Mouse (Mus musculus) hindbrain, postnatal 0 days (tissue): Measurements from ENCODE around the gene Lmcd1. TPM values are rescaled to one million over a fixed set of nuclear protein-coding genes. Genes with fewer than 3 reads are reported as not detected.

Experiments
- ATAC-seq: fragments of 200-750 bp; cut with Nextera tagmentation; 2 replicates; pipeline ENCODE4 v1.8.0; 2017; ENCODE audit warnings: mild to moderate bottlenecking, moderate TSS enrichment, moderate library complexity
- DNase-seq: peaks from one replicate; pipeline ENCODE4 v3.0.0-alpha.2; 2015; ENCODE audit warnings: low spot score
- H3K27ac ChIP-seq: fragments of 300-500 bp; sonication (generic); 2 replicates; pipeline ENCODE4 v1.5.1; 2014; ENCODE audit warnings: mild to moderate bottlenecking
- H3K27me3 ChIP-seq: fragments of 300-500 bp; sonication (generic); 2 replicates; pipeline ENCODE4 v1.6.1; 2014; ENCODE audit warnings: low read length, mixed read lengths; ENCODE audit not compliant: insufficient read depth
- H3K36me3 ChIP-seq: fragments of 300-500 bp; sonication (generic); 2 replicates; pipeline ENCODE4 v1.6.1; 2014; ENCODE audit warnings: low read length, mixed read lengths; ENCODE audit not compliant: insufficient read depth
- H3K4me1 ChIP-seq: fragments of 300-500 bp; sonication (generic); 2 replicates; pipeline ENCODE4 v1.6.1; 2014; ENCODE audit warnings: antibody characterized with exemption, low read length, mixed read lengths; ENCODE audit not compliant: insufficient read depth
- H3K4me2 ChIP-seq: fragments of 300-500 bp; sonication (generic); 2 replicates; pipeline ENCODE4 v1.6.1; 2014; ENCODE audit warnings: low read depth, mild to moderate bottlenecking, low read length, moderate library complexity, mixed read lengths
- H3K4me3 ChIP-seq: fragments of 300-500 bp; sonication (generic); 2 replicates; pipeline ENCODE4 v1.5.1; 2014; ENCODE audit warnings: low read length
- H3K9ac ChIP-seq: fragments of 300-500 bp; sonication (generic); replicated peaks from 2 replicates; pipeline ENCODE4 v1.6.1; 2014; ENCODE audit warnings: mild to moderate bottlenecking, low read length, moderate library complexity, mixed read lengths
- H3K9me3 ChIP-seq: fragments of 300-500 bp; sonication (generic); 2 replicates; pipeline ENCODE4 v1.6.1; 2016; ENCODE audit warnings: low read length, mixed read lengths
- CTCF ChIP-seq: IDR thresholded peaks from 2 replicates; pipeline ENCODE4 v1.5.1; 2016; ENCODE audit warnings: antibody characterized with exemption, control low read depth, low read depth
- WGBS: fragments of 180-500 bp; shearing (Covaris S2); extraction: QIAGEN DNeasy Blood & Tissue Kit; methylation state at CpG from one replicate; pipeline ENCODE4 v1.1.7; 2014; 5-methylcytosine and 5-hydroxymethylcytosine counted together
- polyA plus RNA-seq: library from polyadenylated mRNA; unstranded; fragments of >200 nt; fragmentation: Nextera tagmentation; extraction: Ambion mirVana; gene quantifications from 2 replicates; pipeline ENCODE4 v1.2.1, GENCODE M21; 2015
- total RNA-seq: library from RNA; depleted of rRNA; stranded (reverse); fragments of >200 nt; gene quantifications from 2 replicates; pipeline ENCODE4 v1.2.3, GENCODE M21; 2014

The Lmcd1 gene
- total and polyA plus RNA-seq, 2 experiments from 2014 or later: 12.9 to 17.1 TPM

GRCm38 (mm10) chr6:112333930-112334329 is 60.4 kb downstream of the Lmcd1 start:
- no peak for TF ChIP-seq CTCF
- H3K4me1 ChIP-seq: no peaks in the 10 kb centered on the region
- 85% methylated on average over 5 of the region's 5 CpGs for WGBS
- H3K36me3 ChIP-seq: no peaks in the 10 kb centered on the region
- no peak for DNase-seq
- H3K9me3 ChIP-seq: no peaks in the 10 kb centered on the region
- H3K4me2 ChIP-seq: no peak overlapping the region
- H3K4me3 ChIP-seq: no peak overlapping the region
- no peak overlapping the region for H3K27ac ChIP-seq
- H3K27me3 ChIP-seq: no peaks in the 10 kb centered on the region
- ATAC-seq: no peak
- H3K9ac ChIP-seq: no peak overlapping the region

GRCm38 (mm10) chr6:112337667-112338066 is 64.1 kb downstream of the Lmcd1 start:
- TF ChIP-seq CTCF: no peak
- Histone ChIP-seq H3K27me3 (no peaks in the 10 kb centered on the region), H3K36me3 (no peaks in the 10 kb centered on the region), H3K27ac (no peak overlapping the region), H3K4me3 (no peak overlapping the region), H3K4me1 (no peaks in the 10 kb centered on the region), H3K9me3 (no peaks in the 10 kb centered on the region), H3K9ac (no peak overlapping the region), H3K4me2 (no peak overlapping the region)
- DNase-seq (no peak), ATAC-seq (no peak)
- 83% methylated on average over 6 of the region's 6 CpGs for WGBS

- Histone ChIP-seq H3K36me3 (no peaks in the 10 kb centered on the region), H3K27me3 (no peaks in the 10 kb centered on the region), H3K4me3 (no peak overlapping the region), H3K9me3 (no peaks in the 10 kb centered on the region), H3K27ac (no peak overlapping the region), H3K4me2 (no peak overlapping the region), H3K9ac (no peak overlapping the region), H3K4me1 (no peaks in the 10 kb centered on the region)
- TF ChIP-seq CTCF: no peak
- 86% methylated on average over 4 of the region's 4 CpGs for WGBS
- ATAC-seq (no peak), DNase-seq (no peak)
These were observed 65.5 kb downstream of the Lmcd1 start for GRCm38 (mm10) chr6:112339016-112339415.

- no peaks in the 10 kb centered on the region for H3K27me3 ChIP-seq
- DNase-seq (no peak), ATAC-seq (no peak)
- no peak overlapping the region for H3K4me2 ChIP-seq
- no peak overlapping the region for H3K27ac ChIP-seq
- no peaks in the 10 kb centered on the region for H3K4me1 ChIP-seq
- no peak overlapping the region for H3K9ac ChIP-seq
- H3K4me3 ChIP-seq: no peak overlapping the region
- TF ChIP-seq CTCF: no peak
- H3K9me3 ChIP-seq: no peaks in the 10 kb centered on the region
- WGBS: 93% methylated on average over 4 of the region's 4 CpGs
- H3K36me3 ChIP-seq: no peaks in the 10 kb centered on the region
These were observed 76.9 kb downstream of the Lmcd1 start for GRCm38 (mm10) chr6:112350452-112350851.

DNA sequence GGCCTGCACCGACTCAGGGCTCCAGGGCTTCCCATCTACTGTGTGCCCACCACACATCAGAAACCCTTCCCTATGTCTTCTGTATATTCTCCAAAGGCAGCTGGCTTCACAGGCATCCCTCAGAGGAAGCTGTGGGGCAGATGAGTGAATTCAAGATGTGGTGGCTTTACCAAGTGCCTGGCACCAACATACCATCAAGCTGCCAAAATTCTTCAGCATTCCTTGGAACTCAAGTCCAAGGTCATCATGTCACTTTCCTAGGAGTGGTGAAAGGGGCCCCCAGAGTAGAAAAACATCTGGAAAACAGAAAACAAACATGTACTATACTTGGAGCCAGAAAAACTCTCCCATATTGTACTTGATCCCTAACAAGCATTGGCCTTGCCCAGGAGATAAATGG is 85.8 kb downstream of the Lmcd1 start:
- no peaks in the 10 kb centered on the region for H3K4me1 ChIP-seq
- 81% methylated on average over 1 of the region's 1 CpGs for WGBS
- H3K4me2 ChIP-seq: no peak overlapping the region
- H3K9me3 ChIP-seq: no peaks in the 10 kb centered on the region
- H3K9ac ChIP-seq: no peak overlapping the region
- no peak for TF ChIP-seq CTCF
- H3K4me3 ChIP-seq: no peak overlapping the region
- ATAC-seq (no peak), DNase-seq (no peak)
- H3K27me3 ChIP-seq: no peaks in the 10 kb centered on the region
- H3K36me3 ChIP-seq: no peaks in the 10 kb centered on the region
- H3K27ac ChIP-seq: no peak overlapping the region

GRCm38 (mm10) chr6:112360676-112361075 is 87.1 kb downstream of the Lmcd1 start:
- Histone ChIP-seq H3K4me3 (no peak overlapping the region), H3K27me3 (no peaks in the 10 kb centered on the region), H3K4me2 (0 out of 2 replicates have a peak overlapping the region, but pooled peaks have one; percentile 5), H3K9ac (no peak overlapping the region), H3K27ac (no peak overlapping the region), H3K9me3 (no peaks in the 10 kb centered on the region), H3K36me3 (no peaks in the 10 kb centered on the region), H3K4me1 (no peaks in the 10 kb centered on the region)
- DNase-seq (no peak), ATAC-seq (no peak)
- WGBS: 67% methylated on average over 8 of the region's 8 CpGs
- no peak for TF ChIP-seq CTCF

GRCm38 (mm10) chr6:112362349-112362958 is 88.9 kb downstream of the Lmcd1 start:
- peak; percentile 93 for TF ChIP-seq CTCF
- peak; percentile 77 for ATAC-seq
- Histone ChIP-seq H3K36me3 (no peaks in the 10 kb centered on the region), H3K4me2 (no peak overlapping the region), H3K27me3 (no peaks in the 10 kb centered on the region), H3K4me3 (no peak overlapping the region), H3K9me3 (no peaks in the 10 kb centered on the region), H3K9ac (no peak overlapping the region), H3K4me1 (no peaks in the 10 kb centered on the region), H3K27ac (no peak overlapping the region)
- WGBS: 39% methylated on average over 6 of the region's 6 CpGs
- DNase-seq: peak; percentile 88
